ENCODE assay signal across 14 mouse cellular contexts in genomic region chr2:74660421-74661375, GRCm38 (mm10). TPM values are rescaled to one million over a fixed set of nuclear protein-coding genes. Genes with fewer than 3 reads are reported as not detected.
DNase-seq lines count a peak whose midpoint lies in the region; ATAC-seq and TF ChIP-seq lines count a peak whose summit lies in the region.
"Had no signal": no experiment of that assay in that cellular context is flagged by ENCODE, and none has a peak within 500 bp of the region (broad histone marks: within the 10 kb centered on the region; RNA-seq: fewer than 3 reads in every experiment).

No protein-coding gene starts in this region.

- no peak for TF ChIP-seq POLR2A in brain, embryonic 14.5 days (IDR thresholded peaks at IDR 0.05; ENCODE audit: borderline replicate concordance, extremely low read depth, insufficient read depth, insufficient read length, poor library complexity, severe bottlenecking)

- H3K4me1 ChIP-seq in hindbrain, embryonic 10.5 days (replicated peaks): peaks cover 21% of the 10 kb centered on the region
- no peaks in the 10 kb centered on the region for H3K4me1 ChIP-seq in hindbrain, postnatal 0 days (ENCODE audit: insufficient read depth, low read length)
- H3K4me1 ChIP-seq in embryonic facial prominence, embryonic 15.5 days: peaks cover 32% of the 10 kb centered on the region

- 4% methylated on average over 30 of the region's 30 CpGs for WGBS in hindbrain, embryonic 10.5 days
- 5% methylated on average over 30 of the region's 30 CpGs for WGBS in hindbrain, postnatal 0 days
- 2% methylated on average over 30 of the region's 30 CpGs for WGBS in embryonic facial prominence, embryonic 15.5 days

- TF ChIP-seq CTCF in hindbrain, postnatal 0 days (IDR thresholded peaks at IDR 0.05; ENCODE audit: low read depth): no peak
- no peak for TF ChIP-seq CTCF in brain, embryonic 14.5 days (IDR thresholded peaks at IDR 0.05; ENCODE audit: borderline replicate concordance, extremely low read depth, insufficient read depth, insufficient read length)
- no peak for TF ChIP-seq CTCF in layer of hippocampus, adult 2 months (conservative IDR thresholded peaks at IDR 0.05)

- no peak overlapping the region for H3K4me2 ChIP-seq in hindbrain, postnatal 0 days (ENCODE audit: low read depth, low read length)
- H3K4me2 ChIP-seq in embryonic facial prominence, embryonic 15.5 days (replicated peaks): no peak overlapping the region
- H3K4me2 ChIP-seq: liver, embryonic 15.5 days had no signal

- no peaks in the 10 kb centered on the region for H3K36me3 ChIP-seq in hindbrain, embryonic 10.5 days
- no peaks in the 10 kb centered on the region for H3K36me3 ChIP-seq in hindbrain, postnatal 0 days (ENCODE audit: insufficient read depth, low read length)
- no peaks in the 10 kb centered on the region for H3K36me3 ChIP-seq in embryonic facial prominence, embryonic 15.5 days
- H3K36me3 ChIP-seq: liver, embryonic 15.5 days had no signal

- peak; percentile 47 for DNase-seq in hindbrain, embryonic 10.5 days (ENCODE audit: low spot score)
- DNase-seq in hindbrain, postnatal 0 days (ENCODE audit: low spot score): no peak
- peak; percentile 25 for DNase-seq in brain, embryonic 14.5 days (ENCODE audit: low read depth)
- DNase-seq in mesoderm, embryonic 11.5 days (ENCODE audit: low read depth, low spot score): peak; percentile 26
- no peak for DNase-seq in adrenal gland, adult 18-20 months (ENCODE audit: low spot score in 2 of 2)
- DNase-seq in layer of hippocampus, adult 2 months (ENCODE audit: low spot score in 2 of 2): no peak
- no peak for DNase-seq in urinary bladder, postnatal 14 days (ENCODE audit: low spot score)
- DNase-seq: gastrocnemius, postnatal 10 days had no signal

- 0 out of 2 replicates have a peak overlapping the region, but pooled peaks have one; percentile 5 for H3K4me3 ChIP-seq in hindbrain, embryonic 10.5 days
- no peak overlapping the region for H3K4me3 ChIP-seq in hindbrain, postnatal 0 days (ENCODE audit: low read length)
- 0 out of 2 replicates have a peak overlapping the region, but pooled peaks have one; percentile 1 for H3K4me3 ChIP-seq in embryonic facial prominence, embryonic 15.5 days (replicated peaks)
- no peak overlapping the region for H3K4me3 ChIP-seq in layer of hippocampus, adult 2 months
- H3K4me3 ChIP-seq: liver, embryonic 15.5 days had no signal

- ATAC-seq in hindbrain, postnatal 0 days: no peak
- ATAC-seq in embryonic facial prominence, embryonic 15.5 days (ENCODE audit: insufficient number of reproducible peaks, low FRiP score, low TSS enrichment, low read depth): no peak

- peaks cover 100% of the 10 kb centered on the region for H3K27me3 ChIP-seq in hindbrain, embryonic 10.5 days (ENCODE audit: insufficient read depth, poor library complexity, severe bottlenecking)
- H3K27me3 ChIP-seq in hindbrain, postnatal 0 days (ENCODE audit: insufficient read depth, low read length): peaks cover 94% of the 10 kb centered on the region
- H3K27me3 ChIP-seq in embryonic facial prominence, embryonic 15.5 days: peaks cover 94% of the 10 kb centered on the region
- H3K27me3 ChIP-seq: CH12.LX had no signal

- no peak overlapping the region for H3K27ac ChIP-seq in hindbrain, embryonic 10.5 days
- no peak overlapping the region for H3K27ac ChIP-seq in hindbrain, postnatal 0 days
- no peak overlapping the region for H3K27ac ChIP-seq in embryonic facial prominence, embryonic 15.5 days (replicated peaks)
- H3K27ac ChIP-seq in layer of hippocampus, adult 2 months: no peak overlapping the region
- H3K27ac ChIP-seq: liver, embryonic 15.5 days had no signal

- no peaks in the 10 kb centered on the region for H3K9me3 ChIP-seq in hindbrain, embryonic 10.5 days
- H3K9me3 ChIP-seq in hindbrain, postnatal 0 days (ENCODE audit: low read length): no peaks in the 10 kb centered on the region
- H3K9me3 ChIP-seq in embryonic facial prominence, embryonic 15.5 days (replicated peaks): no peaks in the 10 kb centered on the region
- H3K9me3 ChIP-seq: liver, embryonic 15.5 days had no signal

- no peak overlapping the region for H3K9ac ChIP-seq in hindbrain, postnatal 0 days (replicated peaks; ENCODE audit: low read length)
- no peak overlapping the region for H3K9ac ChIP-seq in embryonic facial prominence, embryonic 15.5 days
- H3K9ac ChIP-seq: liver, embryonic 15.5 days had no signal

RNA-seq across cellular contexts. Expression of gene Evx2, which starts 1.3 kb away (rescaled TPM):
- polyA plus RNA-seq in hindbrain, embryonic 10.5 days (2016; fragmentation: Nextera tagmentation; extraction: Ambion mirVana): 0.19 and 0.47 TPM in 2 replicates
- 4.3 and 9.6 TPM in 2 replicates for total RNA-seq in hindbrain, postnatal 0 days (2014; rRNA removed)
- polyA plus RNA-seq in hindbrain, postnatal 0 days (2015; fragmentation: Nextera tagmentation; extraction: Ambion mirVana): 0.39 and 0.55 TPM in 2 replicates
- polyA plus RNA-seq in brain, embryonic 14.5 days (2012; rRNA removed): 1.7 and 4.6 TPM in 2 replicates
- polyA plus RNA-seq in embryonic facial prominence, embryonic 15.5 days (2015; fragmentation: Nextera tagmentation; extraction: Ambion mirVana): not detected in 2 replicates
- total RNA-seq in adrenal gland, adult 18-20 months (2021): not detected
- total RNA-seq in layer of hippocampus, adult 2 months (2021): not detected
- total RNA-seq: CH12.LX; heart, postnatal 10 days; layer of hippocampus, postnatal 14 days had no signal
- polyA plus RNA-seq: cortical plate, adult 2 months; liver, embryonic 15.5 days had no signal

RNA-seq across cellular contexts. Expression of gene Hoxd13, which starts 7.4 kb away (rescaled TPM):
- not detected in 2 replicates for polyA plus RNA-seq in hindbrain, embryonic 10.5 days (2016; fragmentation: Nextera tagmentation; extraction: Ambion mirVana)
- total RNA-seq in hindbrain, postnatal 0 days (2014; rRNA removed): 0.21 TPM in 1 of 2 replicates, not detected in the other
- polyA plus RNA-seq in hindbrain, postnatal 0 days (2015; fragmentation: Nextera tagmentation; extraction: Ambion mirVana): 0.09 TPM in 1 of 2 replicates, not detected in the other
- 0.16 and 0.25 TPM in 2 replicates for polyA plus RNA-seq in brain, embryonic 14.5 days (2012; rRNA removed)
- polyA plus RNA-seq in embryonic facial prominence, embryonic 15.5 days (2015; fragmentation: Nextera tagmentation; extraction: Ambion mirVana): not detected in 2 replicates
- not detected for total RNA-seq in adrenal gland, adult 18-20 months (2021)
- total RNA-seq in layer of hippocampus, adult 2 months (2021): not detected
- total RNA-seq: CH12.LX; gastrocnemius, postnatal 10 days; heart, postnatal 10 days; layer of hippocampus, postnatal 14 days had no signal
- polyA plus RNA-seq: cortical plate, adult 2 months; liver, embryonic 15.5 days had no signal

RNA-seq across cellular contexts. Expression of gene Hoxd12, which starts 14.1 kb away (rescaled TPM):
- polyA plus RNA-seq in hindbrain, embryonic 10.5 days (2016; fragmentation: Nextera tagmentation; extraction: Ambion mirVana): not detected in 2 replicates
- total RNA-seq in hindbrain, postnatal 0 days (2014; rRNA removed): not detected in 2 replicates
- not detected in 2 replicates for polyA plus RNA-seq in hindbrain, postnatal 0 days (2015; fragmentation: Nextera tagmentation; extraction: Ambion mirVana)
- 0.05 TPM in 1 of 2 replicates, not detected in the other for polyA plus RNA-seq in brain, embryonic 14.5 days (2012; rRNA removed)
- polyA plus RNA-seq in embryonic facial prominence, embryonic 15.5 days (2015; fragmentation: Nextera tagmentation; extraction: Ambion mirVana): not detected in 2 replicates
- not detected for total RNA-seq in adrenal gland, adult 18-20 months (2021)
- total RNA-seq in layer of hippocampus, adult 2 months (2021): not detected
- total RNA-seq: CH12.LX; gastrocnemius, postnatal 10 days; heart, postnatal 10 days; layer of hippocampus, postnatal 14 days had no signal
- polyA plus RNA-seq: cortical plate, adult 2 months; liver, embryonic 15.5 days had no signal

RNA-seq across cellular contexts. Expression of gene Hoxd11, which starts 18.7 kb away (rescaled TPM):
- not detected in 2 replicates for polyA plus RNA-seq in hindbrain, embryonic 10.5 days (2016; fragmentation: Nextera tagmentation; extraction: Ambion mirVana)
- total RNA-seq in hindbrain, postnatal 0 days (2014; rRNA removed): not detected in 2 replicates
- not detected in 2 replicates for polyA plus RNA-seq in hindbrain, postnatal 0 days (2015; fragmentation: Nextera tagmentation; extraction: Ambion mirVana)
- polyA plus RNA-seq in brain, embryonic 14.5 days (2012; rRNA removed): 0.05 TPM in 1 of 2 replicates, not detected in the other
- polyA plus RNA-seq in embryonic facial prominence, embryonic 15.5 days (2015; fragmentation: Nextera tagmentation; extraction: Ambion mirVana): not detected in 2 replicates
- total RNA-seq in adrenal gland, adult 18-20 months (2021): not detected
- not detected for total RNA-seq in layer of hippocampus, adult 2 months (2021)
- total RNA-seq: CH12.LX; heart, postnatal 10 days; layer of hippocampus, postnatal 14 days had no signal
- polyA plus RNA-seq: cortical plate, adult 2 months; liver, embryonic 15.5 days had no signal

RNA-seq across cellular contexts. Expression of gene Hoxd10, which starts 31.0 kb away (rescaled TPM):
- not detected in 2 replicates for polyA plus RNA-seq in hindbrain, embryonic 10.5 days (2016; fragmentation: Nextera tagmentation; extraction: Ambion mirVana)
- total RNA-seq in hindbrain, postnatal 0 days (2014; rRNA removed): not detected in 2 replicates
- polyA plus RNA-seq in hindbrain, postnatal 0 days (2015; fragmentation: Nextera tagmentation; extraction: Ambion mirVana): not detected in 2 replicates
- 0.04 and 0.14 TPM in 2 replicates for polyA plus RNA-seq in brain, embryonic 14.5 days (2012; rRNA removed)
- polyA plus RNA-seq in embryonic facial prominence, embryonic 15.5 days (2015; fragmentation: Nextera tagmentation; extraction: Ambion mirVana): 0.57 and 0.76 TPM in 2 replicates
- total RNA-seq in adrenal gland, adult 18-20 months (2021): not detected
- not detected for total RNA-seq in layer of hippocampus, adult 2 months (2021)
- total RNA-seq: CH12.LX; heart, postnatal 10 days; layer of hippocampus, postnatal 14 days had no signal
- polyA plus RNA-seq: cortical plate, adult 2 months; liver, embryonic 15.5 days had no signal

Comparison
In these comparisons a context has a peak if more than half of its experiments do, and no peak if none do; other contexts are left out.
1. DNase-seq: peak in hindbrain, embryonic 10.5 days (single experiment), brain, embryonic 14.5 days (single experiment) and mesoderm, embryonic 11.5 days (single experiment); none in hindbrain, postnatal 0 days (single experiment), adrenal gland, adult 18-20 months (0 of 2), layer of hippocampus, adult 2 months (0 of 2) and urinary bladder, postnatal 14 days (single experiment).
2. H3K4me3 ChIP-seq: peak in hindbrain, embryonic 10.5 days (single experiment) and embryonic facial prominence, embryonic 15.5 days (single experiment); none in hindbrain, postnatal 0 days (single experiment) and layer of hippocampus, adult 2 months (single experiment).